Mouse (Mus musculus) hindbrain, embryonic 14.5 days (tissue): ENCODE measurements at regions not wholly inside any gene's neighbourhood (a gene's known extent, or its start where the extent isn't known, plus 50 kb on each side); places are given as distances from the start of the nearest gene placed in this dataset.
A peak's percentile ranks its signal among the peaks of the same experiment; 100 is the strongest.

Experiments
- ATAC-seq: fragments of 200-750 bp; cut with Nextera tagmentation; 2 replicates; pipeline ENCODE4 v1.8.0; 2017; ENCODE audit warnings: moderate number of reproducible peaks, mild to moderate bottlenecking, moderate TSS enrichment, moderate library complexity; ENCODE audit not compliant: low FRiP score
- DNase-seq: peaks from one replicate; pipeline ENCODE4 v3.0.0-alpha.2; 2015; ENCODE audit warnings: low spot score
- H3K27ac ChIP-seq: fragments of 300-500 bp; sonication (generic); 2 replicates; pipeline ENCODE4 v1.5.1; 2014; ENCODE audit warnings: mild to moderate bottlenecking, moderate library complexity
- H3K27me3 ChIP-seq: fragments of 300-500 bp; sonication (generic); 2 replicates; pipeline ENCODE4 v1.6.1; 2014; ENCODE audit warnings: mild to moderate bottlenecking, low read length, mixed read lengths; ENCODE audit not compliant: control insufficient read depth, insufficient read depth
- H3K36me3 ChIP-seq: fragments of 300-500 bp; sonication (generic); replicated peaks from 2 replicates; pipeline ENCODE4 v1.6.1; 2014; ENCODE audit not compliant: control insufficient read depth, insufficient read depth
- H3K4me1 ChIP-seq: fragments of 300-500 bp; sonication (generic); replicated peaks from 2 replicates; pipeline ENCODE4 v1.6.1; 2014; ENCODE audit warnings: antibody characterized with exemption, low read length, mixed read lengths; ENCODE audit not compliant: control insufficient read depth, insufficient read depth
- H3K4me2 ChIP-seq: fragments of 300-500 bp; sonication (generic); replicated peaks from 2 replicates; pipeline ENCODE4 v1.6.1; 2014; ENCODE audit warnings: mild to moderate bottlenecking, moderate library complexity
- H3K4me3 ChIP-seq: fragments of 300-500 bp; sonication (generic); replicated peaks from 2 replicates; pipeline ENCODE4 v1.5.1; 2014; ENCODE audit warnings: mild to moderate bottlenecking, low read length
- H3K9ac ChIP-seq: fragments of 300-500 bp; sonication (generic); 2 replicates; pipeline ENCODE4 v1.6.1; 2014
- H3K9me3 ChIP-seq: fragments of 300-500 bp; sonication (generic); 2 replicates; pipeline ENCODE4 v1.6.1; 2016; ENCODE audit warnings: low read length; ENCODE audit not compliant: control insufficient read depth
- WGBS: fragments of 180-500 bp; shearing (Covaris S2); extraction: QIAGEN DNeasy Blood & Tissue Kit; methylation state at CpG from one replicate; pipeline ENCODE4 v1.1.7; 2014; 5-methylcytosine and 5-hydroxymethylcytosine counted together

- ATAC-seq (peak; percentile 57; the same call in 1 of the 2 replicates), DNase-seq (no peak)
- H3K4me2 ChIP-seq = no peak overlapping the region
- 43% methylated on average over 10 of the region's 10 CpGs for WGBS
- no peak overlapping the region for H3K4me3 ChIP-seq
- no peaks in the 10 kb centered on the region for H3K9me3 ChIP-seq
- no peaks in the 10 kb centered on the region for H3K27me3 ChIP-seq
- H3K27ac ChIP-seq = 0 out of 2 replicates have a peak overlapping the region, but pooled peaks have one; percentile 6
- no peaks in the 10 kb centered on the region for H3K36me3 ChIP-seq
- H3K9ac ChIP-seq = no peak overlapping the region
- no peaks in the 10 kb centered on the region; the same call in 1 of the 2 replicates for H3K4me1 ChIP-seq
Measured at GRCm38 (mm10) chr6:112152535-112153364, 120.8 kb upstream of the Lmcd1 start.

GRCm38 (mm10) chr6:112167487-112167886, 106.1 kb upstream of the Lmcd1 start:
- H3K9ac ChIP-seq = no peak overlapping the region
- no peak overlapping the region for H3K4me3 ChIP-seq
- H3K4me2 ChIP-seq = no peak overlapping the region
- no peaks in the 10 kb centered on the region for H3K4me1 ChIP-seq
- no peak for DNase-seq
- no peak overlapping the region for H3K27ac ChIP-seq
- no peaks in the 10 kb centered on the region for H3K27me3 ChIP-seq
- no peak for ATAC-seq
- 59% methylated on average over 3 of the region's 3 CpGs for WGBS
- no peaks in the 10 kb centered on the region for H3K9me3 ChIP-seq
- H3K36me3 ChIP-seq = no peaks in the 10 kb centered on the region

GRCm38 (mm10) chr6:112176344-112176743, 97.2 kb upstream of the Lmcd1 start:
- ATAC-seq = no peak
- Histone ChIP-seq H3K27ac (no peak overlapping the region), H3K4me1 (no peaks in the 10 kb centered on the region), H3K4me3 (no peak overlapping the region), H3K36me3 (no peaks in the 10 kb centered on the region), H3K27me3 (no peaks in the 10 kb centered on the region), H3K9me3 (no peaks in the 10 kb centered on the region), H3K4me2 (no peak overlapping the region), H3K9ac (no peak overlapping the region)
- WGBS = 32% methylated on average over 2 of the region's 2 CpGs
- DNase-seq = no peak

GRCm38 (mm10) chr6:112187636-112188035, 85.9 kb upstream of the Lmcd1 start:
- no peak overlapping the region for H3K4me3 ChIP-seq
- no peaks in the 10 kb centered on the region for H3K36me3 ChIP-seq
- no peak overlapping the region for H3K9ac ChIP-seq
- 98% methylated on average over 2 of the region's 2 CpGs for WGBS
- H3K4me2 ChIP-seq = no peak overlapping the region
- H3K27ac ChIP-seq = no peak overlapping the region
- DNase-seq (no peak), ATAC-seq (no peak)
- H3K9me3 ChIP-seq = no peaks in the 10 kb centered on the region
- no peaks in the 10 kb centered on the region for H3K27me3 ChIP-seq
- H3K4me1 ChIP-seq = no peaks in the 10 kb centered on the region

GRCm38 (mm10) chr6:112191032-112191431, 82.5 kb upstream of the Lmcd1 start:
- Histone ChIP-seq H3K9ac (no peak overlapping the region), H3K4me3 (no peak overlapping the region), H3K36me3 (no peaks in the 10 kb centered on the region), H3K9me3 (no peaks in the 10 kb centered on the region), H3K4me2 (no peak overlapping the region), H3K27me3 (no peaks in the 10 kb centered on the region), H3K27ac (no peak overlapping the region), H3K4me1 (no peaks in the 10 kb centered on the region)
- ATAC-seq (no peak), DNase-seq (peak; percentile 95)
- 41% methylated on average over 6 of the region's 6 CpGs for WGBS

- H3K4me2 ChIP-seq = peak overlapping the region; percentile 34
- DNase-seq (peak; percentile 85), ATAC-seq (peak; percentile 78; the same call in 1 of the 2 replicates)
- H3K4me1 ChIP-seq = no peaks in the 10 kb centered on the region
- 14% methylated on average over 16 of the region's 16 CpGs for WGBS
- H3K9ac ChIP-seq = no peak overlapping the region
- H3K9me3 ChIP-seq = no peaks in the 10 kb centered on the region
- no peak overlapping the region for H3K4me3 ChIP-seq
- H3K27ac ChIP-seq = no peak overlapping the region
- H3K36me3 ChIP-seq = no peaks in the 10 kb centered on the region
- H3K27me3 ChIP-seq = no peaks in the 10 kb centered on the region
Measured at GRCm38 (mm10) chr6:112197445-112197844, 76.1 kb upstream of the Lmcd1 start.

GRCm38 (mm10) chr6:112199241-112199640, 74.3 kb upstream of the Lmcd1 start:
- no peak overlapping the region for H3K27ac ChIP-seq
- no peak overlapping the region for H3K4me2 ChIP-seq
- DNase-seq = no peak
- H3K4me1 ChIP-seq = no peaks in the 10 kb centered on the region
- H3K36me3 ChIP-seq = no peaks in the 10 kb centered on the region
- H3K9ac ChIP-seq = no peak overlapping the region
- no peaks in the 10 kb centered on the region for H3K9me3 ChIP-seq
- H3K27me3 ChIP-seq = no peaks in the 10 kb centered on the region
- H3K4me3 ChIP-seq = no peak overlapping the region
- WGBS = 66% methylated on average over 4 of the region's 4 CpGs
- no peak for ATAC-seq

GRCm38 (mm10) chr6:112202120-112202519, 71.4 kb upstream of the Lmcd1 start:
- no peaks in the 10 kb centered on the region for H3K27me3 ChIP-seq
- H3K4me1 ChIP-seq = no peaks in the 10 kb centered on the region
- H3K9ac ChIP-seq = no peak overlapping the region
- DNase-seq (no peak), ATAC-seq (no peak)
- no peak overlapping the region for H3K27ac ChIP-seq
- no peak overlapping the region for H3K4me3 ChIP-seq
- no peaks in the 10 kb centered on the region for H3K9me3 ChIP-seq
- H3K4me2 ChIP-seq = no peak overlapping the region
- WGBS = 91% methylated on average over 4 of the region's 4 CpGs
- H3K36me3 ChIP-seq = no peaks in the 10 kb centered on the region

GRCm38 (mm10) chr6:112203321-112203720, 70.2 kb upstream of the Lmcd1 start:
- DNase-seq (no peak), ATAC-seq (no peak)
- no peak overlapping the region for H3K4me3 ChIP-seq
- no peak overlapping the region for H3K4me2 ChIP-seq
- H3K36me3 ChIP-seq = no peaks in the 10 kb centered on the region
- H3K9ac ChIP-seq = no peak overlapping the region
- no peak overlapping the region for H3K27ac ChIP-seq
- H3K4me1 ChIP-seq = no peaks in the 10 kb centered on the region
- H3K27me3 ChIP-seq = no peaks in the 10 kb centered on the region
- H3K9me3 ChIP-seq = no peaks in the 10 kb centered on the region
- 30% methylated on average over 2 of the region's 2 CpGs for whole genome bisulfite sequencing
